Mouse (Mus musculus) kidney, adult 2 months (tissue): ENCODE measurements around the gene Dntt. TPM values are rescaled to one million over a fixed set of nuclear protein-coding genes. Genes with fewer than 3 reads are reported as not detected.

Experiments used
- DNase-seq: peaks from one replicate; pipeline ENCODE4 v3.0.0; 2021
- H3K27ac ChIP-seq: fragments of 200-500 bp; 2 replicates; pipeline ENCODE4 v1.5.1; 2012; ENCODE audit warnings: low read depth, low read length, control low read depth, inconsistent platforms; ENCODE audit not compliant: insufficient read depth
- H3K27me3 ChIP-seq: fragments of 200-500 bp; replicated peaks from 2 replicates; pipeline ENCODE4 v1.6.1; 2012; ENCODE audit warnings: mild to moderate bottlenecking, moderate library complexity, low read length, inconsistent platforms; ENCODE audit not compliant: control insufficient read depth, insufficient read depth
- H3K36me3 ChIP-seq: fragments of 200-500 bp; 2 replicates; pipeline ENCODE4 v1.6.1; 2012; ENCODE audit warnings: mild to moderate bottlenecking, moderate library complexity, low read length, inconsistent platforms; ENCODE audit not compliant: control insufficient read depth, insufficient read depth
- H3K4me1 ChIP-seq: fragments of 200-500 bp; 2 replicates; pipeline ENCODE4 v1.6.1; 2011; ENCODE audit warnings: low read length; ENCODE audit not compliant: control insufficient read depth, insufficient read depth
- H3K4me3 ChIP-seq: fragments of 200-500 bp; 2 replicates; pipeline ENCODE4 v1.5.1; 2011; ENCODE audit warnings: mild to moderate bottlenecking, low read depth, low read length, control low read depth; ENCODE audit not compliant: insufficient read depth
- CTCF ChIP-seq: fragments of 200-500 bp; conservative IDR thresholded peaks from 2 replicates; pipeline ENCODE4 v1.5.1; 2011; ENCODE audit warnings: low read depth, mild to moderate bottlenecking, control low read depth, low read length, moderate library complexity, mixed read lengths; ENCODE audit not compliant: insufficient read depth, insufficient read length
- POLR2A ChIP-seq: fragments of 200-500 bp; IDR thresholded peaks from one replicate; pipeline ENCODE4 v1.6.1; 2011; ENCODE audit warnings: low read depth, low read length, control low read depth
- WGBS: fragments of 180-500 bp; shearing (Covaris S2); methylation state at CpG from one replicate; pipeline ENCODE4 v1.1.7; 2018; 5-methylcytosine and 5-hydroxymethylcytosine counted together
- polyA plus RNA-seq: library from polyadenylated mRNA; depleted of rRNA; stranded (reverse); fragments of >200 nt; gene quantifications from 2 replicates; pipeline ENCODE4 v1.2.3, GENCODE M21; 2012; rRNA removed

Dntt gene
- polyA plus RNA-seq, 1 experiment = 0.08 TPM

DNA sequence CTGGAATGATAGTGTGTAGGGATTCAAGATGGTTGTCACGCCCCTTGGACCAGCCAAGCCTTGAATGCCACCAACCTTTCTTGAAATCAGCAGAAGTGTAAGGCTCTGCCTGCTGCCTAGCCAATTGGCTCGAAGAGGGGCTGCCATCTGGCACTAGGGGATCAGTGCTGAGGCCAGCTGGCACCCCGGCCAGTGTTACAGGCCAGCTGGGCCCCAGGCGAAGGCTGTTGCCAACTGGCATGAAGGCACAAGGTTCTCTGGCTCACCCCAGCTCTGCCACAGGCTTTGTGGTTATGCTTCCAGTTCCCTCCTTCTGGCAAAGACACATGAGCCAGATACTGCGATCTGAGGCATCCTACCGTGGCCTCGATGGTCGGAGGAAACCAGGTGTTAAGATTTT, 72.3 kb downstream of the Dntt start:
- 68% methylated on average over 8 of the region's 8 CpGs for WGBS
- Histone ChIP-seq H3K27me3 (no peaks in the 10 kb centered on the region), H3K4me1 (no peaks in the 10 kb centered on the region), H3K4me3 (no peak overlapping the region), H3K36me3 (no peaks in the 10 kb centered on the region), H3K27ac (no peak overlapping the region)
- DNase-seq = peak; percentile 36
- TF ChIP-seq POLR2A = no peak
- no peak for TF ChIP-seq CTCF

DNA sequence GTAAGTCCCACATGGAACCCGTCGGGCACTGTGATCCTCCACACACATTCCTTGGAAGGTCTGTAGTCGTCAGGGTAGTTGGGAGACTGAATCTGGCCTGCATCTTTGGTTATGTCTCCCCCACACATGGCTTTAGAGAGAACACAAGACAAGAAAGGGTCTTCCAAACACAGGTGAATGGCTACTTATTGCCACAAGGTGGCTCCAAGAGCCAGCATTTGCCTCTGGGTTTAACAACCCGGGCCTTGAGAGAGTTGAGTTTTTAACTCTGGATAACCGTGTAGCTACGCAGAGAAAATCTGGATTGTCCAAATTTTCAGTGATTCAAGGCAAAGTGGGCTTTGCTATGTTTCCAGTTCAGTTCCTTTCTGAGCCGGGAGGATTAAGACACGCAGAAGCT, 75.8 kb downstream of the Dntt start:
- DNase-seq = peak; percentile 20
- Histone ChIP-seq H3K27ac (no peak overlapping the region), H3K4me3 (no peak overlapping the region), H3K4me1 (no peaks in the 10 kb centered on the region), H3K27me3 (no peaks in the 10 kb centered on the region), H3K36me3 (no peaks in the 10 kb centered on the region)
- 49% methylated on average over 8 of the region's 8 CpGs for WGBS
- TF ChIP-seq CTCF (peak; percentile 44), POLR2A (no peak)

DNA sequence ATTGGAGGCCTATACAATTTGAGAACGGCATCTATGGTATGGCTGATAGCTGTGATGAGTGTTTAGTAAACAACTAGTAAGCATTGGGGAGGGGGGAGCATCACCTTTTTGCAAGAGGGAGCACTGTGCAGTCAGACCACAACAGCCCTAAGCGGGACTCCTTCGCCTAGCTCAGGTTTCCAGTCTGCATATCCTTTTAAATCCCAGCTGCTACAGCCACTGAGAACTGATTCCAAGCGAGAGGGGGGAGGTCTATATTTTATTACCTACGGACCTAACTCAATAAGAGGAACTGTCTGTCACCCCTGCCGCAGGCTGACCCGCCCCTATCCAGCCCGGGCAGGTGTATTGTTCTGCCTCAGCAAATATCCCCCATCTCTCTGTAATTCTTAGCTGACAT, 78.5 kb downstream of the Dntt start:
- no peak for DNase-seq
- WGBS = 44% methylated on average over 8 of the region's 8 CpGs
- no peak overlapping the region for H3K27ac ChIP-seq
- no peak for TF ChIP-seq CTCF
- no peak for TF ChIP-seq POLR2A
- H3K36me3 ChIP-seq = no peaks in the 10 kb centered on the region
- H3K4me3 ChIP-seq = no peak overlapping the region
- no peaks in the 10 kb centered on the region for H3K4me1 ChIP-seq
- no peaks in the 10 kb centered on the region for H3K27me3 ChIP-seq

DNA sequence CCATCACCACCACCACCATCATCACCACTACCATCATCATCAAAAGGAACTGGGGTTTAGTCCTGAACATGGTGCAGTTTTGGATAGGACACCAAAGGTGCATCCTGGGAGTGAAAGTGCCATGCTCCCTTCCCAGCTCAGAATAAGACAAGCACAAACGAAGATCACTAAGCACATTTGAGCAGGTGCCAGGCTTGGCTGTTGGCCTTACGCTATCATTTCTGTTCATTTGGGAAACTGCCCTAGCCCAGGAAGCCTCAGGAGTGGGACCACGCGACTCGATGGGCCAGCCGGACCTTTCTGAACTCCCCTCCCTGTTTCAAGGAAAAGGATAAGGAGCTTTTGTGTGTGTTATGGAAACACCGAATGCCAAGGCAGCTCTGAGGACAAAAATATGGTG, 79.6 kb downstream of the Dntt start:
- no peak for TF ChIP-seq CTCF
- no peak for TF ChIP-seq POLR2A
- WGBS = 93% methylated on average over 7 of the region's 7 CpGs

More for the DNA sequence above, 79.6 kb downstream of the Dntt start:
- DNase-seq = no peak
- no peaks in the 10 kb centered on the region for H3K27me3 ChIP-seq
- no peak overlapping the region for H3K27ac ChIP-seq
- H3K4me1 ChIP-seq = no peaks in the 10 kb centered on the region
- no peak overlapping the region for H3K4me3 ChIP-seq
- H3K36me3 ChIP-seq = no peaks in the 10 kb centered on the region

Other genes with a start within 250 kb of the Dntt start
- 3.1 and 3.8 TPM in 2 replicates for gene Ccnj, start 198.0 kb upstream of the Dntt start, polyA plus RNA-seq
- gene Zfp518a, start 134.6 kb upstream of the Dntt start, polyA plus RNA-seq = 0.79 and 1.5 TPM in 2 replicates
- gene Blnk, start 34.7 kb upstream of the Dntt start, polyA plus RNA-seq = 13.1 and 16.5 TPM in 2 replicates
- not detected in 2 replicates for gene Opalin, start 47.8 kb downstream of the Dntt start, polyA plus RNA-seq
- 0.03 TPM in 1 of 2 replicates, not detected in the other for gene Tll2, start 177.6 kb downstream of the Dntt start, polyA plus RNA-seq
- gene Tm9sf3, start 234.7 kb downstream of the Dntt start, polyA plus RNA-seq = 63.2 and 80.6 TPM in 2 replicates